Mouse (Mus musculus): ENCODE measurements around the gene Rad54l2.

- TF ChIP-seq CTCF (IDR thresholded peaks at IDR 0.05; ENCODE audit: control insufficient read depth, insufficient read depth, insufficient read length) (no peak), USF1 (IDR thresholded peaks at IDR 0.05; ENCODE audit: low read depth) (no peak), MAX (IDR thresholded peaks at IDR 0.05) (no peak), MYOG (IDR thresholded peaks at IDR 0.05; ENCODE audit: control insufficient read depth, extremely low read depth, insufficient read length) (no peak), MYOD1 (IDR thresholded peaks at IDR 0.05; ENCODE audit: control insufficient read depth, insufficient read length, low read depth) (no peak)
Measured at GRCm38 (mm10) chr9:106724864-106725263, 64.1 kb downstream of the Rad54l2 start.
